Mouse (Mus musculus): ENCODE measurements around the gene Masp1.

Masp1 gene

GRCm38 (mm10) chr16:23520235-23520871 lies at the start of gene Masp1, which contains the start of gene Rtp4:
Masp1 (minus strand) TSS chr16:23520815.
Rtp4 (plus strand) TSS chr16:23520291.
- peak; percentile 44 to 56 for DNase-seq

- DNase-seq = peak; percentile 30 to 53
Observed at GRCm38 (mm10) chr16:23568369-23568958, 47.8 kb upstream of the Masp1 start.

- DNase-seq = no peak
Observed at GRCm38 (mm10) chr16:23557669-23558068, 37.1 kb upstream of the Masp1 start.

- no peak for DNase-seq
Observed at GRCm38 (mm10) chr16:23557195-23557594, 36.6 kb upstream of the Masp1 start.

GRCm38 (mm10) chr16:23554673-23555072 lies 34.1 kb upstream of the Masp1 start:
- no peak for DNase-seq

- peak; percentile 24 to 37 for DNase-seq
Observed at GRCm38 (mm10) chr16:23550981-23551582, 30.5 kb upstream of the Masp1 start.

- peak; percentile 83 to 88 for DNase-seq
Observed at GRCm38 (mm10) chr16:23550346-23550980, 29.8 kb upstream of the Masp1 start.

DNA sequence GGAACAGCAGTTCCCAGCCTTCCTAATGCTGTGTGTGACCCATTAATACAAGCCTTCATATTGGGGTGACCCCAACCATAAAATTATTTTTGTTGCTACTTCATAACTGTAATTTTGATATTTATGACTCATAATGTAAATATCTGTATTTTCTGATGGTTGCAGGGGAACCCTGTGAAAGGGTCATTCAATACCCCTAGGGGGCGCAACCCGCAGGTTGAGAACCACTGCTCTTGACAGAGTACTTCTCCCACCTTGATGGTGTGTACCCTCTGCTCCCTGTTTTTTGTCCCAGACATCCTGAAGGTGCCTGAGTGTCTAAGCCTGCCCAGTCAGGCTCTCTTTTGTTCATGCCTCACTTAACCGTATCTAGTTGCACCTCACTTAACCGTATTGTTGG lies 27.2 kb upstream of the Masp1 start:
- DNase-seq = peak; percentile 30 to 49

DNA sequence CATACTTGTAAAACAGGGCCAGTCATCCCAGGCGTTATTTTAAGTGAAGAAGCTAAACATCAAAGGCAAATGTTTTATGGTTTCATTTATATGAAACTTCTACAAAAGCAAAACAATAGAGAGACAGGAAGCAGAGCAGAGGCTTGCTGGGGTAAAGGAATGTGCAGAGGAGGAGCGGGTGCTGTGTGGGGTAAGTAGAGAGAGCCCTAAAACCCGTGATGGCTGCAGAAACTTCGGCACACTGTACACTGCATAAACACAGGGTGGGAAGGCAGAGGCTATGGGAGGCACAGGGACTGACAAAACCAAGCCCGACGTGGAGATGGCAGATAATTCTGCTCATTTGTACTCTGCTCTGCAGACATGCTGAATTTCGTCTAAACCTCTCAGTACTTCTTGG lies 23.7 kb upstream of the Masp1 start:
- no peak for DNase-seq

GRCm38 (mm10) chr16:23542866-23543265 lies 22.3 kb upstream of the Masp1 start:
- no peak for DNase-seq

GRCm38 (mm10) chr16:23541046-23541445 lies 20.4 kb upstream of the Masp1 start:
- no peak for DNase-seq

DNA sequence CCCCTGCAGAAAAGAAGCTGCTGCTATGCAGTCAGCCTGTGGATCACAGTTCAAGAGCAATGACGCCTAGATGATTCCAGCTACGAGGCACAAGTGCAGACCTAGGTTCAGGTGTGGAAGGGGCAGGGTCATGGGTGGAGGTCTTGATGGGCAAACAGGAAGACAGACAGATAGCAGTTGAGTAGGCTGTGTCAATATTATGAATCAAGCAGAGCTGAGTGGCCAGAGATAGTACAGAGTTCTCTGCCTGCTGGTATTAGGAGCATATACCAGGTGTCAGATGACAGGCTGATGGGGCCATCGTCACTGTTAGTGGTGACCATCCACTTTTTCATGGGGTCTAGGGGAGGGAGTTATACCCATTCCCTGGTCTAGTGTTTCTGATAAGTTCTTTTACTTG lies 13.1 kb upstream of the Masp1 start:
- DNase-seq = no peak

DNA sequence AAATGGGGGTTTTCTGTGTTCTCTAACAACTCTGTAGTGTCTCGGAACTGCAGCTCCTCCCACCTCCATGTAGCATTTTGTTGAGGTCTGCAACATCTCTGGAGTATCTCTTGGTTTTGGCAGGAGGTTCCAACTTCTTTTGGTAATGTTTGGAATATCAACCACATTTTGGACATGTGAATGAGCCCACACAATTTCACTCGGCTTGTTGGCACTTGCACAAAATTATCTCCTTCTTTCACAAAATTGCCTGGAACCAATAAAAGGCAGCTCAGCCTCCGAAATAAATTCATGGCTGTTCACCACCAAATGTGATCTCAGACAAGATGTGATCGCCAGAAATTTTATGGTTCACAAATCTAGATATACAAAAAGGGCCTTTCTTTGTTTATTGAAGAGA lies 8.6 kb upstream of the Masp1 start:
- DNase-seq = no peak

DNA sequence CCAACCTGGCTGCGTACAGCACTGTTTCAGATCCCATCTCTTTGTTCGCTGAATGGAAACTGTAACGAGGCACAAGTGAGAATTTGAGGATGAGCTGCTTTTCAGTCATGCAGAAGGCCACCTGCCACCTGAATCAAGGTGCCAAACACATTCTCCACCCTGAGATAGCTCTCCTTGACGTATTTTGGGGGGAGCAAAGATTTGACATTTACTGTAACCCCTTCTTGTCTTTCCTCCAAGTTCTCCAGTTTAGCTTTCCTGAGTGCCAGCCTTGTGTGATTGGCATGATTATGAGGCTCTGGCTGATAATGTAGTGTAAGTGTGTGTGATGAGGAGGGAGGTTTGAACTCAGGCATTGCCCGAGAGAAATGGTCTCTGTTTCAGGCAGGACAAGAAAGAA lies 1.5 kb upstream of the Masp1 start:
- DNase-seq = peak; percentile 13 to 21

- DNase-seq = peak in 1 of 2 experiments; percentile 9
Observed at GRCm38 (mm10) chr16:23521092-23521491, 477 bp upstream of the Masp1 start.

- no peak for DNase-seq
Observed at GRCm38 (mm10) chr16:23519771-23520170, 844 bp downstream of the Masp1 start.

DNA sequence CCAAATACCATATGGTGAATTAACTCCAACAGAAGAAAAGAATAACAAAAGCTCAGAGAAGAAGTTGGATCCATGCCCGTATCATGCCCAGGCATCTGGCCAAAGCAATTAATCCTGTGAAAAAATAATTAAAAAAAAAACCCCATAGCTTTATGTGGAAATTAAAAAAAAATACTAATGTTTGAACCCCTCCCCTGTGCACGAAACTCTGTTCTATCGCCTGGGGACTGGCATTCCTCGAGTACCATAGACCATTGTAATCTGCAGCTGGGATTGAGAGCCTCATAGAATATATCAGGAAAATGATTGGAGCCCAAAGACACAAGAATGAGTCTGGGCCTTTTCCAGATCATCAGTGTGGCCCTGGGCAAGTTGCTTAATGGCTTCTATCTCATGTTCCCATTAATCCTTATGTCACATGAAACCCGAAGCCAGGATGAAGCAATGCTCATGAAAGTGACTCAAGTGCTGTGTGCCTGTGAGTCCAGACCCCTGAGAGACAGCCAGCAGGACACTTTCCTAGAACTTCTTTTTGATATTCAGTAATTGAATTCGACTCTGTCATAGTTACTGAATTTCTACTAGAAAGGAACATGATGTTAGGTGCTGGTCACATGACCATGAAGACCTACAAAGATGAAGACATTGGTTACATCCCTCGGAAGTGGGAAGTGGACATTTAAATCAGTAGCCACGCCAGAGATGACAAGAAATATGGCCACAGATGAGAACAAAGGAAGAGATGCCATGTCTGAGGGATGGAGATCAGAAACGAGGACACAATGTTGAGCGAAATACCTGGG lies 1.8 kb downstream of the Masp1 start:
- peak; percentile 67 to 70 for DNase-seq

DNA sequence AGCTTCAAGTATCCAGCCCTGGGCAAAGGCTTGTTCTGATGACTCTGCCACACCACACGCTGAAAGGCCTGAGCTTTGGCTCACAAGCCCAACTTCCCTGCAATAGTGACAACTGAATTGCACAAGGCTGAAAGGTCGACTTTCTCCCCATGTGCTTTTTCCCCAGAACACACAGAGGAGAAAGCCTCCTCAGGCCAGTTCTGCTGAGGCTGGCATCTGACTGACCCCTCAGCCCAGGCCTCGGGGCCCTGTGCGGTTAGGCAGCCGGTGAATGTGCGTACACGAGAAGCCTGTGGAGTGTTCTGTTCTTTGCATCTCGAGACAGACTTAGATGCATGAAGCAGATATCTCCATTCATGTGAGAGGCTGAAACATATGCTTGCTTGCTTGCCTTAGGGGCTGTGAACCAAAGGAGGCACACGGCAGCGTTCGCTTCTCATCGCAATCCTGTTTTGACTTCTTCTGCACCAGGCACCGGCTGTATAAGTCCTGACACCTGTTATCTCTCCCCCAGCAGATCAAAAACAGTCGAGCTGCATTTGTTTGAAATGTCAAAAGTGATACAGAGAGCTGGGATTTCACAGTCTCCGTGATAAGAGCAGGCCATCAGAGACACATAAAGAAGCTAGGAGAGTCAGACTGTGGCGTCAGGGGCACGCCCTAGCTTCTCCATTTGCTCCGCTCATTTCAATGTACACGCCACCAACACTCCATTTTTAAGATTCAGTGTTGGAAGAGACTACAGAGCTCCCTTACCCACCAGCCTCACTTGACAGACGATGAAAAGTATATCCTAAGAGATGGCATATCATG lies 2.7 kb downstream of the Masp1 start:
- DNase-seq = peak in 1 of 2 experiments; percentile 12

DNA sequence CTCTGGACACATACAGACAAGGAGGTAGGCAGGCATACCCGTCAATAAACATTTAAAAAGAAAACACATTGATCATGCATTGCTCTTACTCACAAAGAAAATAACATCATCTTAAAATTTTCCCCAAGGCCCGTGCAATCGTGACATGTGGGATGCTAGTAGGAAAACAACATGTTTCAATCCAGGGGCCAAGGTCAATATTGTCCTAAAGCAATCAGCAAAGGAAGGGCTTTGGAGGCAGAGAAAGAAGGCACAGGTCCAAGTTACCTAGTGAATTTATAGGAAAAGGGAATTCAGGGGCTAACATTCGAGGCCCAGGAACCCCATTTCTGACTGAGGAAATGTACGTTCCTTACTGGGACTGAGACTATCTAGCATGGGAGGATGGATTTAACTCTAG lies 3.4 kb downstream of the Masp1 start:
- DNase-seq = no peak

GRCm38 (mm10) chr16:23516606-23517005 lies 4.0 kb downstream of the Masp1 start:
- DNase-seq = no peak

- DNase-seq = peak; percentile 43 to 68
Observed at GRCm38 (mm10) chr16:23515766-23516165, 4.8 kb downstream of the Masp1 start.

DNA sequence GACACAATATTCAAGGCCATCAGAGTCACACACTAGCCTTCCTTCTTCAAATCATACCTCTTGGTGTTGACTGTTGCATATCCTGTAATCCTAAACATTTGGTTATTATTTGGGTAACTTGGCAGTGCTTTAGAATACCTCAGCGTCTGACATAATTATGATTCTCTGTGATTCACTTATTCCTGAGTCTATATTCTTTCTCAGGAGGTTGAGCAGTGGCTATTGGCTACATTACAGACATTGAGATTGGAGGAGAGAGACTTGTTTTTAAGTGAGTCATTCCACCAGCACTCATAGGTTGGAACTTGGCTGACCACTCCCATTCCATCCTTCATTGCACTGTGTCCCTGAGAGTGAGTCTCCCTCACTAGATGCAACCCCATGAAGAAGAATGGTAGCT lies 7.2 kb downstream of the Masp1 start:
- no peak for DNase-seq
